Mouse (Mus musculus) limb, embryonic 14.5 days (tissue): ENCODE measurements around the gene Hira. TPM values are rescaled to one million over a fixed set of nuclear protein-coding genes. Genes with fewer than 3 reads are reported as not detected.
"Not testable (repeated sequence)": the region's sequence is repeated elsewhere in the genome, so short reads cannot be mapped to it uniquely, and the experiment has no call there.

Source experiments
- ATAC-seq: fragments of 200-750 bp; cut with Nextera tagmentation; 2 replicates; pipeline ENCODE4 v1.8.0; 2017; ENCODE audit warnings: low read depth, moderate number of reproducible peaks, moderate TSS enrichment; ENCODE audit not compliant: low FRiP score
- DNase-seq: peaks from one replicate; pipeline ENCODE4 v3.0.0-alpha.2; 2015; ENCODE audit warnings: low spot score
- H3K27ac ChIP-seq: fragments of 300-500 bp; sonication (generic); replicated peaks from 2 replicates; pipeline ENCODE4 v1.5.1; 2014; ENCODE audit warnings: low read depth, mild to moderate bottlenecking, low read length, moderate library complexity, mixed read lengths
- H3K27me3 ChIP-seq: fragments of 300-500 bp; sonication (generic); 2 replicates; pipeline ENCODE4 v1.6.1; 2014; ENCODE audit warnings: low read length, mixed read lengths; ENCODE audit not compliant: control insufficient read depth, insufficient read depth
- H3K36me3 ChIP-seq: fragments of 300-500 bp; sonication (generic); 2 replicates; pipeline ENCODE4 v1.6.1; 2014; ENCODE audit warnings: mild to moderate bottlenecking, low read length, moderate library complexity, mixed read lengths; ENCODE audit not compliant: control insufficient read depth, insufficient read depth
- H3K4me1 ChIP-seq: fragments of 300-500 bp; sonication (generic); 2 replicates; pipeline ENCODE4 v1.6.1; 2014; ENCODE audit warnings: antibody characterized with exemption, low read length, mixed read lengths; ENCODE audit not compliant: control insufficient read depth, insufficient read depth
- H3K4me2 ChIP-seq: fragments of 300-500 bp; sonication (generic); replicated peaks from 2 replicates; pipeline ENCODE4 v1.6.1; 2014; ENCODE audit warnings: low read depth, mild to moderate bottlenecking, low read length, moderate library complexity; ENCODE audit not compliant: severe bottlenecking
- H3K4me3 ChIP-seq: fragments of 300-500 bp; sonication (generic); replicated peaks from 2 replicates; pipeline ENCODE4 v1.5.1; 2014; ENCODE audit warnings: low read length
- H3K9ac ChIP-seq: fragments of 300-500 bp; sonication (generic); 2 replicates; pipeline ENCODE4 v1.6.1; 2014; ENCODE audit warnings: mild to moderate bottlenecking, low read depth, low read length, moderate library complexity; ENCODE audit not compliant: severe bottlenecking
- H3K9me3 ChIP-seq: fragments of 300-500 bp; sonication (generic); 2 replicates; pipeline ENCODE4 v1.6.1; 2016; ENCODE audit warnings: low read length; ENCODE audit not compliant: control insufficient read depth
- POLR2A ChIP-seq: fragments of 200-500 bp; IDR thresholded peaks from 2 replicates; pipeline ENCODE4 v1.8.0; 2012; ENCODE audit warnings: inconsistent platforms, mild to moderate bottlenecking, moderate library complexity, borderline replicate concordance; ENCODE audit not compliant: insufficient read depth, insufficient read length; ENCODE audit errors: extremely low read depth
- WGBS: fragments of 180-500 bp; shearing (Covaris S2); extraction: QIAGEN DNeasy Blood & Tissue Kit; methylation state at CpG from one replicate; pipeline ENCODE4 v1.1.7; 2014; 5-methylcytosine and 5-hydroxymethylcytosine counted together
- polyA plus RNA-seq, 2 experiments: library from polyadenylated mRNA; depleted of rRNA in 1 of 2; stranded (reverse) in 1 of 2; unstranded in 1 of 2; fragments of >200 nt; fragmentation: Nextera tagmentation in 1 of 2; extraction: Ambion mirVana in 1 of 2; gene quantifications; 2 replicates each; pipeline versions ENCODE4 v1.2.1 to v1.2.3; 2012 to 2014

The Hira gene
- polyA plus RNA-seq, 2 experiments: 14.1 to 64.0 TPM

DNA sequence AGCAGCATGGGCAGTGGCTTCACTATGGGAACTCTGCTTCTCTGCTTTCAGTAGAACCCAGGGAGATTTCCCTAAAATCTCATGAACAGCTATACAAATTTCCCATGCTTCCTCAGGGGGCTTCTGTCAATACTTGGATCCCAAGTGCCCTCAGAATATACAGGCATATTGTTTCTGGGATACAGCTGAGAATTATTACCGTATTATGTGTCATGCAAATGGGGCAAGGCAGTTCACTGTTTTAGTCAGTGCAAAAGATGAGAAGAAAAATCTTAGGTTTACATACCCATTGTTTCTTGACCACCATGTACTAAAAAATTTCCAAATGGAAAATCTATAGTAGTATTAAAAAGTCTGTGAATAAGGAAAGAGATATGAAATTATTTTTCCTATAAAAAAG lies 126.9 kb downstream of the Hira start:
- WGBS: 94% methylated on average over 1 of the region's 1 CpGs
- no peaks in the 10 kb centered on the region for H3K9me3 ChIP-seq
- ATAC-seq (no peak), DNase-seq (no peak)
- no peaks in the 10 kb centered on the region for H3K4me1 ChIP-seq
- no peaks in the 10 kb centered on the region for H3K36me3 ChIP-seq
- H3K27ac ChIP-seq: no peak overlapping the region
- TF ChIP-seq POLR2A: no peak
- no peak overlapping the region for H3K4me3 ChIP-seq
- no peak overlapping the region for H3K4me2 ChIP-seq
- H3K27me3 ChIP-seq: no peaks in the 10 kb centered on the region
- no peak overlapping the region for H3K9ac ChIP-seq

DNA sequence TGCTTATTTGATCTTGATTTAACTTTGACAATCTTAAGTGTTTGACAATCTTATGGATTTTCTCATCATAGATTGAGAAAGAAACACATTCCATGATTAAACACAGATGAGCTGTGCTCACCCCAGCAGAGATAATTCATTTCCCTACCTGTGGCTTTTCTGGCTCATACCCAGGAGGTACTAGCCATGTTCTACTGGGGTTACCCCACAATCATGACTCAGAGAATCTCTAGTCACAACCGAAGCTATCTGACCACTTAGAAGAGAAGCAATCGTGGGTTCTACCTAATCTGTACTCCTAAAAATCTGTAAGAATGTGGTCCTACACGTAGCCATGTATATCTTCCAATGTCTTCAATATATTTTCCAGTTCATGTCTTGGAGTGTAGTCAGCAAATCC lies 128.5 kb downstream of the Hira start:
- H3K36me3 ChIP-seq: no peaks in the 10 kb centered on the region
- no peak for ATAC-seq
- no peak overlapping the region for H3K27ac ChIP-seq
- no peak overlapping the region for H3K4me3 ChIP-seq
- H3K27me3 ChIP-seq: no peaks in the 10 kb centered on the region
- H3K9me3 ChIP-seq: no peaks in the 10 kb centered on the region
- H3K4me2 ChIP-seq: no peak overlapping the region
- DNase-seq: no peak
- no peak for TF ChIP-seq POLR2A
- no peaks in the 10 kb centered on the region for H3K4me1 ChIP-seq
- no peak overlapping the region for H3K9ac ChIP-seq
- 63% methylated on average over 3 of the region's 3 CpGs for WGBS

DNA sequence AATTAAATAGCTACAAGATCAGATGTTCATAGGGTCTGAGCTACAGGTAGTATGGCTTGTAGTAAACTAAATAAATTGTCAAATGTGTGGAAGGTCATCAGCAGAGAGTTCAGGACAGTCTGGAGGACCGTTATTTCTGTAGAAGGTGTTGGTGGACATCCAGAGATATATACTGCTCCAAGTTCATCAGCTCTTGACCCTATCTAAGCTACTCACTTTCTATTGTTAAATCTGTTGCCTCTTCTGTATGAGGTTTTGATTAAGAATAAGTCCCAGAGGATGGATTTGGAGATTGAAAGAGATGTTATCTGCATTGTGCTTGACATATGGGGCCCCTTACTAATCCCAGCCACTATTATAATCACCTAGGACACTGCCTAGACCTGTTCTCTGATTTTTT lies 129.9 kb downstream of the Hira start:
- WGBS: 67% methylated on average over 1 of the region's 1 CpGs
- H3K36me3 ChIP-seq: no peaks in the 10 kb centered on the region
- no peaks in the 10 kb centered on the region for H3K9me3 ChIP-seq
- H3K4me2 ChIP-seq: no peak overlapping the region
- no peak for ATAC-seq
- DNase-seq: no peak
- no peak overlapping the region for H3K4me3 ChIP-seq
- no peak overlapping the region for H3K9ac ChIP-seq
- no peak overlapping the region for H3K27ac ChIP-seq
- TF ChIP-seq POLR2A: no peak
- no peaks in the 10 kb centered on the region for H3K4me1 ChIP-seq
- H3K27me3 ChIP-seq: no peaks in the 10 kb centered on the region

DNA sequence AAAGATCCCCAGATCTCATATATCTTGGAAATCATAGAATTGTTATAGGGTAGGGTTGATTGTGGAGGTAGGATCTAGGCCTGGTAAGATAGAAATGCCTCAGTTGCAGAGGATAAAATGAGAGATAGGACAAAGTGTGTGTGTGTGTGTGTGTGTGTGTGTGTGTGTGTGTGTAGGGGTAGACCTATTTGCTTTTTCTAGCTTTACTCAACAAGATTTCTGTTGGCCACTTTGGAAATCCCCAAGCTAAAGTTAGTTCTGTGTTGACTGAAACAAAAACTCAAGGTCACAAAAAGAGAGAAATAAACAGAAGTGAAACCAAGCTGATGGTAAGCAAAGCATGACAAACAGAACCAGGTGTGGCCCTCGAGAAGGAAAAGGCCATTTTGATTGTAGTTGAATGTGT lies 130.4 kb downstream of the Hira start:
- H3K4me2 ChIP-seq, H3K4me3 ChIP-seq, DNase-seq, H3K27ac ChIP-seq, H3K9me3 ChIP-seq, H3K9ac ChIP-seq, H3K36me3 ChIP-seq, H3K4me1 ChIP-seq, ATAC-seq, H3K27me3 ChIP-seq: not testable (repeated sequence)
- 35% methylated on average over 1 of the region's 1 CpGs for WGBS

DNA sequence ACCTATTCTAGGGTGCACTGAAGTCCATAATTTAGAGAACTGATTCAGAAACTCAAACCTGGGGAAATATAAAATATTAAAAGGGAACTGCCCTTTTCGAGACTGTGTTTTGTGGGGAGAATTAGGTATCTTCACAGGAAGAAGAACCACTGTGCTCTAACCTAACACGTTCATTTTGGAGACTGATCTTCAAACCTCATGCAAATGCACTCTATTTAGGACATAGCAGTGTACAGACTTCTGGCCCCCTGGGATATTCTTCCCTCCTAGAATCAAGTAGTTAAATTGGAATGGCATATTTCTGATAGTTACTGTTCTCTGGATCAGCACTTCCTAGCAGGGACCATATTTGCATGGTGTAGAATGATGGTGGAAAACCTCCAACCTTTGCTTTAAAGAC lies 133.9 kb downstream of the Hira start:
- Histone ChIP-seq H3K4me1 (no peaks in the 10 kb centered on the region), H3K9ac (no peak overlapping the region), H3K27me3 (no peaks in the 10 kb centered on the region), H3K27ac (no peak overlapping the region), H3K4me2 (no peak overlapping the region), H3K9me3 (no peaks in the 10 kb centered on the region), H3K4me3 (no peak overlapping the region), H3K36me3 (no peaks in the 10 kb centered on the region)
- TF ChIP-seq POLR2A: no peak
- WGBS: 71% methylated on average over 2 of the region's 2 CpGs
- no peak for ATAC-seq
- DNase-seq: no peak

DNA sequence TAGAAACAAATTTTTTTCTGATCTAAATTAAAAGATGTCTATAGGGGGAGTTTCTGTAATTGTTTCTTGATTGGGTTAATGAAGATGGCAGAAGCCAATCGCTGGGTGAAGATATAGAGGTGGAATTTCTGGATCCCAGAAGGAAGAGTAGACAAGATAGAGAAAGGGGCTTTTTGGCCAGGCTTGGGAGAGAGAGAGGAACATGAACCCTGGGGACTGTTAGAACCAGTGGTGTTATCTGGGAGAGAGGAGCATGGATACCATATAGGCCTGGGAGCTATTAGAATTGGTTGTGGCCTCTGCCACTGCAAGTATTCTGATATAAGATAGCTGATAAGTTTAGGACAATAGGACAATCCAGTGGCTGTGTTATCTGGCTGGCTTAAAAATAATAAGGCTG lies 136.7 kb downstream of the Hira start:
- TF ChIP-seq POLR2A: no peak
- ATAC-seq: no peak
- Histone ChIP-seq H3K4me3 (no peak overlapping the region), H3K9me3 (no peaks in the 10 kb centered on the region), H3K4me2 (no peak overlapping the region), H3K4me1 (no peaks in the 10 kb centered on the region), H3K27ac (no peak overlapping the region), H3K27me3 (no peaks in the 10 kb centered on the region), H3K36me3 (no peaks in the 10 kb centered on the region), H3K9ac (no peak overlapping the region)
- DNase-seq: no peak
- WGBS: 65% methylated on average over 1 of the region's 1 CpGs
